Mouse (Mus musculus): ENCODE data around the gene Gpx4.
A peak's percentile ranks its signal among the peaks of the same experiment; 100 is the strongest.

The Gpx4 gene

GRCm38 (mm10) chr10:80032799-80033480 lies 14.0 kb upstream of the Gpx4 start:
- peak; percentile 92; the same call in 1 of the 2 replicates for TF ChIP-seq GATA4 (IDR thresholded peaks at IDR 0.05; ENCODE audit: insufficient replicate concordance, low read length)

- TF ChIP-seq GATA4 (IDR thresholded peaks at IDR 0.05; ENCODE audit: insufficient replicate concordance, low read length) = no peak
These were observed 13.2 kb upstream of the Gpx4 start for GRCm38 (mm10) chr10:80033511-80034391.

- no peak for TF ChIP-seq GATA4 (IDR thresholded peaks at IDR 0.05; ENCODE audit: insufficient replicate concordance, low read length)
These were observed 11.8 kb upstream of the Gpx4 start for GRCm38 (mm10) chr10:80035148-80035547.

GRCm38 (mm10) chr10:80035686-80036085 lies 11.3 kb upstream of the Gpx4 start:
- no peak for TF ChIP-seq GATA4 (IDR thresholded peaks at IDR 0.05; ENCODE audit: insufficient replicate concordance, low read length)

GRCm38 (mm10) chr10:80036832-80037231 lies 10.1 kb upstream of the Gpx4 start:
- no peak for TF ChIP-seq GATA4 (IDR thresholded peaks at IDR 0.05; ENCODE audit: insufficient replicate concordance, low read length)

- TF ChIP-seq GATA4 (IDR thresholded peaks at IDR 0.05; ENCODE audit: insufficient replicate concordance, low read length) = peak; percentile 94; the same call in 1 of the 2 replicates
These were observed 7.4 kb upstream of the Gpx4 start, which contains the start of gene Polr2e for GRCm38 (mm10) chr10:80039559-80039979. Gene Polr2e, minus strand, starts transcription at chr10:80039795.

GRCm38 (mm10) chr10:80044087-80044486 lies 2.9 kb upstream of the Gpx4 start:
- TF ChIP-seq GATA4 (IDR thresholded peaks at IDR 0.05; ENCODE audit: insufficient replicate concordance, low read length) = no peak

GRCm38 (mm10) chr10:80045766-80046165 lies 1.2 kb upstream of the Gpx4 start:
- no peak for TF ChIP-seq GATA4 (IDR thresholded peaks at IDR 0.05; ENCODE audit: insufficient replicate concordance, low read length)

- TF ChIP-seq GATA4 (IDR thresholded peaks at IDR 0.05; ENCODE audit: insufficient replicate concordance, low read length) = no peak
These were observed 1.4 kb downstream of the Gpx4 start for GRCm38 (mm10) chr10:80048396-80048795.

GRCm38 (mm10) chr10:80048834-80049233 lies 1.9 kb downstream of the Gpx4 start:
- TF ChIP-seq GATA4 (IDR thresholded peaks at IDR 0.05; ENCODE audit: insufficient replicate concordance, low read length) = no peak

GRCm38 (mm10) chr10:80050244-80050643 lies 3.3 kb downstream of the Gpx4 start:
- TF ChIP-seq GATA4 (IDR thresholded peaks at IDR 0.05; ENCODE audit: insufficient replicate concordance, low read length) = no peak

GRCm38 (mm10) chr10:80050885-80051617 lies 4.1 kb downstream of the Gpx4 start:
- no peak for TF ChIP-seq GATA4 (IDR thresholded peaks at IDR 0.05; ENCODE audit: insufficient replicate concordance, low read length)

- TF ChIP-seq GATA4 (IDR thresholded peaks at IDR 0.05; ENCODE audit: insufficient replicate concordance, low read length) = no peak
These were observed 4.8 kb downstream of the Gpx4 start for GRCm38 (mm10) chr10:80051618-80052373.

- TF ChIP-seq GATA4 (IDR thresholded peaks at IDR 0.05; ENCODE audit: insufficient replicate concordance, low read length) = peak; percentile 45; the same call in 1 of the 2 replicates
These were observed 5.4 kb downstream of the Gpx4 start for GRCm38 (mm10) chr10:80052374-80052764.

All from liver, adult (tissue).